Mouse (Mus musculus): ENCODE measurements at regions not wholly inside any gene's neighbourhood (a gene's known extent, or its start where the extent isn't known, plus 50 kb on each side); places are given as distances from the start of the nearest gene placed in this dataset.

DNA sequence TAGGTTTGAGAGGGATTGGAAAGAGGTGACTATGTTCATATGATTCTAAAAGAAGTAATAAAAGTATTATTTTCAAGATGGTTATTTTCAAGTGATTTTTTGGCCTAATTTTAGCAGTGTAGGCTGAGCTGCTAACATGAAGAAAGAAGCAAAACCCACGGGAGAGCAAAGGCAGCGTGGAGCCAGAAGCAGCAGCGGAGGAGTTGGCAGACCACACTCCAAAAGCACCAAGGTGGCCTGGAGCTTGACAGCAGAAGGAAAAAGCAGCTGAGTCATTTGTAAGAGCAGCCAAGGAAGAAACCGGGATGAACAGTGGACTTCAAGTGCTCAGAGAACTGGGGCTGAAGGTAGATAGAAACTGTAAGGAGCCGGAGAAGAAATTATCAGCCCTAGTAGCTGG lies 55.9 kb downstream of the Hdgfl1 start:
- peak; percentile 34 to 68 for DNase-seq (ENCODE audit: extremely low spot score in 1 of 2, low spot score in 1 of 2)

DNA sequence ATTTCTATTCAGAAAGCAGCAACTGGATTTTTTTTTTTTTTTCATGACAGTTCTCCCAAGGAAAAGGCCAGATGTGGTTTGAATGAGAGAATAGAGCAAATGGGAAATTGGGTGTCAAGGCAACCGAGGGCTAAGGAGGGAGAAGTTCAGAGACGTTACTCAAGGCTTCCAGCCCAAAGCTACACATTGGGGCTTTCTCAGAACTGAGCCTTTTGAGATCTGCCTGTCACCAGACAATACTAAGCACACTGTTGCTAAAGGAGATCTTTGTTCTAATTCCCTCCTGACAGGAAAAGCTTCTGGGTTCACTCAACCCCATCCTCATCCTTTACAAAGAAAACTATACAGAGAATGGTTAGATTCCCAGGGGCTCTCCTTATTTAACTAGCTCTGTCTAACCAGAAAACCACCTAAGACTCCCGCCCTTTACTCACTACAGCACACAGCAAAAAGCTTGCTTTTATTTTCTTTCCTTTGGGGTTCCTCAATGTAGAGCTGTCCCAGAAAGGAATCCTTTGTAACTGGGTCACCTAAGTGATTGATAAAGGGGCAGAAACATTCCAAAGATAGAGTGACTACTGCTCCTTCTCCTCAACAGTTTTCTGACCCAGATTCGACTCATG lies 70.8 kb downstream of the Hdgfl1 start:
- DNase-seq (ENCODE audit: extremely low spot score in 1 of 2, low spot score in 1 of 2), result no peak

DNA sequence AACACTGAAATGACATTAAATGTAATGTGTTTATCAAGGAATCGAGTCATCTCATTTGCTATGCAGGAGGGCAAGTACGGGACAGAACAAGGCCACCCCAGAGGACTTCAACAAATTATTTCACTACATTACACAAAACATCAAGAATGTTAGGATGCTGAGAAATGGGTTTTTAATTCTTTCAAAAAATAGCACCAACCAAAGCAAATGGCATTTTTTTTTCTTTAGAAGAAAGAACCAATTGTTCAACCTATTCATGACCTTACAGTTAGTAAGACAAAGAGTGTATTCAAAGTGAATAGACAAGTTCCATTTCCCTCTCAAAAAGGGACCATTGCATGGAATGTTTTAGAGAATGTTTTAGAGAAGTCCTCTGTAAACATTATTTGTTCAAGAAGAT lies 110.5 kb downstream of the Hdgfl1 start:
- DNase-seq (ENCODE audit: extremely low spot score in 1 of 2, low spot score in 1 of 2), result no peak

DNA sequence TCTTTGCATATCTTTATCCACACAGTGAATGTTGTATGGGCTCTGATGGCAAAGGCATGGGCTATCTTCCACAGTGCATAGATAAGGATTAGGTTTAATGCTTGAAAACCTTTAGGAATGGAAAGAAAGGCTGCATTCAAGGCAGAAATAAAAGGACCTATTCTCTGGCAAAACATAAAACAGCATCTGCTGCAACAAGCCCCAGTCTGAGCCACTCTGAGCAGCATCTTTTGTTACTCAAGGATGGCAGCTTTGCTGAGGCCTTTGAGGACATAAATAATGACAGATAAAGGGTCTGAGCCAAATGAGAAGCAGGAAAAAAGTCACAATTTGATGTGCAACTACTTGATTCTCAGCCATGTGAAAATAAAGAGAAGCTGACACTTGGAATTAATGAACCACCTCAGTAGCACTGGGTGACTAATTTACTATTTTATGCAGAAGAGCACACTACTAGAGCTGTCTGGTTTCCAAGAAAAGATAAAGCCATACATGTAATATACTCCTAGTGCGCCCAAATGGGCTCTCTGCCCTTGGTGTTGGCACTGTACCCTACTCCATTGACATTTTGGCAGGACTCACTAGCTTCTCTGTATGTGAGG lies 112.9 kb downstream of the Hdgfl1 start:
- peak in 1 of 2 experiments; percentile 26 for DNase-seq (ENCODE audit: extremely low spot score in 1 of 2, low spot score in 1 of 2)

All from frontal cortex, adult 2 months (tissue).